Comparison of ENCODE assay signal across 14 mouse cellular contexts in genomic region chr2:168791115-168791802, GRCm38 (mm10). TPM values are rescaled to one million over a fixed set of nuclear protein-coding genes. Genes with fewer than 3 reads are reported as not detected.
DNase-seq lines count a peak whose midpoint lies in the region; ATAC-seq and TF ChIP-seq lines count a peak whose summit lies in the region.
"Had no signal": no experiment of that assay in that cellular context is flagged by ENCODE, and none has a peak within 500 bp of the region (broad histone marks: within the 10 kb centered on the region; RNA-seq: fewer than 3 reads in every experiment).

No protein-coding gene starts in this region.

- TF ChIP-seq EP300 in ES-Bruce4 (IDR thresholded peaks at IDR 0.05; ENCODE audit: insufficient read depth, low read depth, low read length): peak; percentile 92

- ATAC-seq in hindbrain, embryonic 11.5 days (ENCODE audit: low FRiP score): peak; percentile 85
- ATAC-seq in hindbrain, embryonic 14.5 days (ENCODE audit: low FRiP score): no peak; the same call in 1 of the 2 replicates
- ATAC-seq in megakaryocyte progenitor cell, adult 5-6 weeks (replicated peaks; ENCODE audit: poor library complexity): no peak

- no peak overlapping the region for H3K4me2 ChIP-seq in hindbrain, embryonic 11.5 days (replicated peaks; ENCODE audit: low read depth, low read length)
- H3K4me2 ChIP-seq in hindbrain, embryonic 14.5 days (replicated peaks): no peak overlapping the region

- H3K9me3 ChIP-seq in hindbrain, embryonic 11.5 days (ENCODE audit: control insufficient read depth, low read length): no peaks in the 10 kb centered on the region
- no peaks in the 10 kb centered on the region for H3K9me3 ChIP-seq in hindbrain, embryonic 14.5 days (ENCODE audit: control insufficient read depth, low read length)
- H3K9me3 ChIP-seq in ES-Bruce4 (replicated peaks; ENCODE audit: control insufficient read depth, insufficient read depth, low read length, poor library complexity, severe bottlenecking): no peaks in the 10 kb centered on the region
- H3K9me3 ChIP-seq: heart, embryonic 10.5 days had no signal

- no peak for TF ChIP-seq POLR2A in ES-Bruce4 (IDR thresholded peaks at IDR 0.05; ENCODE audit: insufficient read depth, low read length)

- TF ChIP-seq CTCF in ES-Bruce4 (IDR thresholded peaks at IDR 0.05; ENCODE audit: low read depth, low read length): no peak

- H3K4me3 ChIP-seq in hindbrain, embryonic 11.5 days (ENCODE audit: low read depth, low read length): no peak overlapping the region
- no peak overlapping the region for H3K4me3 ChIP-seq in hindbrain, embryonic 14.5 days (replicated peaks; ENCODE audit: low read length)
- no peak overlapping the region; the same call in 1 of the 2 replicates for H3K4me3 ChIP-seq in ES-Bruce4 (ENCODE audit: low read depth, low read length)
- H3K4me3 ChIP-seq: heart, embryonic 10.5 days had no signal

- no peaks in the 10 kb centered on the region for H3K4me1 ChIP-seq in hindbrain, embryonic 11.5 days (replicated peaks; ENCODE audit: control insufficient read depth, insufficient read depth, low read length)
- no peaks in the 10 kb centered on the region for H3K4me1 ChIP-seq in hindbrain, embryonic 14.5 days (replicated peaks; ENCODE audit: control insufficient read depth, insufficient read depth, low read length)
- peaks cover 8% of the 10 kb centered on the region for H3K4me1 ChIP-seq in ES-Bruce4 (ENCODE audit: control insufficient read depth, insufficient read depth, low read length)
- H3K4me1 ChIP-seq: heart, embryonic 10.5 days had no signal

- H3K27ac ChIP-seq in hindbrain, embryonic 11.5 days (ENCODE audit: low read depth, low read length): peak overlapping the region; percentile 72
- H3K27ac ChIP-seq in hindbrain, embryonic 14.5 days: no peak overlapping the region
- peak overlapping the region; percentile 91 for H3K27ac ChIP-seq in ES-Bruce4 (ENCODE audit: insufficient read depth, low read length)
- H3K27ac ChIP-seq: heart, embryonic 10.5 days; macrophage had no signal

- peak; percentile 71 for DNase-seq in hindbrain, embryonic 11.5 days (ENCODE audit: low spot score)
- DNase-seq in hindbrain, embryonic 14.5 days (ENCODE audit: low spot score): no peak
- peak; percentile 51 for DNase-seq in embryo, embryonic 9.5 days (ENCODE audit: extremely low spot score)
- DNase-seq in mesoderm, embryonic 11.5 days (ENCODE audit: low read depth, low spot score): peak; percentile 70
- DNase-seq in kidney, postnatal 25 days: no peak
- DNase-seq in right cerebral cortex, postnatal 4 days: no peak
- DNase-seq: cerebellum, postnatal 10 days; thymus, postnatal 4 days had no signal

- no peaks in the 10 kb centered on the region for H3K36me3 ChIP-seq in hindbrain, embryonic 11.5 days (ENCODE audit: control insufficient read depth, insufficient read depth, low read length)
- H3K36me3 ChIP-seq in hindbrain, embryonic 14.5 days (replicated peaks; ENCODE audit: control insufficient read depth, insufficient read depth): no peaks in the 10 kb centered on the region
- H3K36me3 ChIP-seq in ES-Bruce4 (ENCODE audit: control insufficient read depth, insufficient read depth, low read length, poor library complexity, severe bottlenecking): no peaks in the 10 kb centered on the region
- H3K36me3 ChIP-seq: heart, embryonic 10.5 days had no signal

- 45% methylated on average over 4 of the region's 4 CpGs for WGBS in hindbrain, embryonic 11.5 days
- WGBS in hindbrain, embryonic 14.5 days: 47% methylated on average over 4 of the region's 4 CpGs

- H3K9ac ChIP-seq in hindbrain, embryonic 11.5 days (ENCODE audit: low read depth, low read length): 0 out of 2 replicates have a peak overlapping the region, but pooled peaks have one; percentile 23
- H3K9ac ChIP-seq in hindbrain, embryonic 14.5 days: no peak overlapping the region
- peak overlapping the region; percentile 51; the same call in 1 of the 2 replicates for H3K9ac ChIP-seq in ES-Bruce4 (ENCODE audit: low read depth, poor library complexity, severe bottlenecking)

- H3K27me3 ChIP-seq in hindbrain, embryonic 11.5 days (ENCODE audit: control insufficient read depth, insufficient read depth, low read length): no peaks in the 10 kb centered on the region
- H3K27me3 ChIP-seq in hindbrain, embryonic 14.5 days (ENCODE audit: control insufficient read depth, insufficient read depth, low read length): no peaks in the 10 kb centered on the region
- no peaks in the 10 kb centered on the region for H3K27me3 ChIP-seq in ES-Bruce4 (ENCODE audit: control insufficient read depth, insufficient read depth, low read length, poor library complexity, severe bottlenecking)

RNA-seq across cellular contexts. Expression of gene Sall4, which starts 23.5 kb away (rescaled TPM):
- polyA plus RNA-seq in hindbrain, embryonic 11.5 days (2014; fragmentation: Nextera tagmentation; extraction: Ambion mirVana): 7.1 and 7.3 TPM in 2 replicates
- 0.37 and 1.7 TPM in 2 replicates for polyA plus RNA-seq in hindbrain, embryonic 14.5 days (2014; fragmentation: Nextera tagmentation; extraction: Ambion mirVana)
- 244 and 245 TPM in 2 replicates for polyA plus RNA-seq in ES-Bruce4 (2011; ENCODE audit: insufficient read depth, insufficient read length, low read depth, missing spikeins)
- not detected in 2 replicates for total RNA-seq in megakaryocyte progenitor cell, adult 5-6 weeks (2015)
- not detected in 2 replicates for total RNA-seq in megakaryocyte progenitor cell, adult 5-6 weeks (2017)
- total RNA-seq: liver, adult 2 months had no signal
- polyA plus RNA-seq: C2C12; liver, adult 2 months; macrophage had no signal

RNA-seq across cellular contexts. Expression of gene Atp9a, which starts 49.0 kb away (rescaled TPM):
- 12.8 and 14.6 TPM in 2 replicates for polyA plus RNA-seq in hindbrain, embryonic 11.5 days (2014; fragmentation: Nextera tagmentation; extraction: Ambion mirVana)
- polyA plus RNA-seq in hindbrain, embryonic 14.5 days (2014; fragmentation: Nextera tagmentation; extraction: Ambion mirVana): 77.1 and 82.0 TPM in 2 replicates
- 28.9 and 29.3 TPM in 2 replicates for polyA plus RNA-seq in ES-Bruce4 (2011; ENCODE audit: insufficient read depth, insufficient read length, low read depth, missing spikeins)
- 0.15 and 0.22 TPM in 2 replicates for total RNA-seq in megakaryocyte progenitor cell, adult 5-6 weeks (2015)
- total RNA-seq in megakaryocyte progenitor cell, adult 5-6 weeks (2017): 0.27 and 0.42 TPM in 2 replicates

Comparison
In these comparisons a context has a peak if more than half of its experiments do, and no peak if none do; other contexts are left out.
1. DNase-seq: peak in hindbrain, embryonic 11.5 days (single experiment), embryo, embryonic 9.5 days (single experiment) and mesoderm, embryonic 11.5 days (single experiment); none in hindbrain, embryonic 14.5 days (single experiment), kidney, postnatal 25 days (0 of 2) and right cerebral cortex, postnatal 4 days (single experiment).
2. RNA of gene Sall4, which starts 23.5 kb away (polyA plus RNA-seq): 244 to 245 TPM in ES-Bruce4; 7.1 to 7.3 TPM in hindbrain, embryonic 11.5 days and 0.37 to 1.7 TPM in hindbrain, embryonic 14.5 days; every median in the first group is over 10 times any median in the second.